Mouse (Mus musculus): ENCODE measurements around the gene Zic5. TPM values are rescaled to one million over a fixed set of nuclear protein-coding genes. Genes with fewer than 3 reads are reported as not detected.

Gene Zic5
- polyA plus RNA-seq, 1 experiment from 2014 or later, result 4.1 TPM

DNA sequence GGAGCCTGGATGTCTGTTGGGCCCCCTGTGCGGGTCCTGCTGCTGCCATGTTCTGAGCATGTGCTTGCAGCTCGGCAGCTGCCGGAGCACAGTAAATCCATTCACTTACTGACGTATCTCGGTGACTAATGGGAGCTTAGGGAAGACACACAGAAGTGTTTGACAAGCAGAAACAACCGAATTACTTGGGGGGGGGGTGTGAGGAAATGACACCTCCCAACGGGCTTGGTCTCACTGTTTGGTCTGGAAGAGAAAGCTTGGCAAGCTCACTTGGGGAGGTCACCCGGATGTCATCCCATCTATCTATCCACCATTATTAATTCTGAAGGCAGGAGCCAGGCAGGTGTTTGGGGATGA lies 38.3 kb downstream of the Zic5 start:
- H3K27ac ChIP-seq (replicated peaks; ENCODE audit: low read depth, low read length), result no peak overlapping the region
- H3K9ac ChIP-seq (replicated peaks; ENCODE audit: low read length), result no peak overlapping the region
- H3K4me1 ChIP-seq (ENCODE audit: control insufficient read depth, insufficient read depth, low read length), result no peaks in the 10 kb centered on the region; the same call in 1 of the 2 replicates
- DNase-seq (ENCODE audit: low spot score) (no peak), ATAC-seq (replicated peaks; ENCODE audit: insufficient number of reproducible peaks, low FRiP score, low TSS enrichment, low read depth) (no peak)
- no peak overlapping the region for H3K4me3 ChIP-seq (ENCODE audit: low read depth, low read length)
- no peaks in the 10 kb centered on the region for H3K27me3 ChIP-seq (ENCODE audit: control insufficient read depth, insufficient read depth, low read length)
- no peaks in the 10 kb centered on the region for H3K9me3 ChIP-seq (replicated peaks; ENCODE audit: control insufficient read depth, low read length)
- no peak overlapping the region for H3K4me2 ChIP-seq (ENCODE audit: low read depth, low read length)
- H3K36me3 ChIP-seq (replicated peaks; ENCODE audit: control insufficient read depth, insufficient read depth, low read depth, low read length), result no peaks in the 10 kb centered on the region
- WGBS, result 36% methylated on average over 8 of the region's 8 CpGs

DNA sequence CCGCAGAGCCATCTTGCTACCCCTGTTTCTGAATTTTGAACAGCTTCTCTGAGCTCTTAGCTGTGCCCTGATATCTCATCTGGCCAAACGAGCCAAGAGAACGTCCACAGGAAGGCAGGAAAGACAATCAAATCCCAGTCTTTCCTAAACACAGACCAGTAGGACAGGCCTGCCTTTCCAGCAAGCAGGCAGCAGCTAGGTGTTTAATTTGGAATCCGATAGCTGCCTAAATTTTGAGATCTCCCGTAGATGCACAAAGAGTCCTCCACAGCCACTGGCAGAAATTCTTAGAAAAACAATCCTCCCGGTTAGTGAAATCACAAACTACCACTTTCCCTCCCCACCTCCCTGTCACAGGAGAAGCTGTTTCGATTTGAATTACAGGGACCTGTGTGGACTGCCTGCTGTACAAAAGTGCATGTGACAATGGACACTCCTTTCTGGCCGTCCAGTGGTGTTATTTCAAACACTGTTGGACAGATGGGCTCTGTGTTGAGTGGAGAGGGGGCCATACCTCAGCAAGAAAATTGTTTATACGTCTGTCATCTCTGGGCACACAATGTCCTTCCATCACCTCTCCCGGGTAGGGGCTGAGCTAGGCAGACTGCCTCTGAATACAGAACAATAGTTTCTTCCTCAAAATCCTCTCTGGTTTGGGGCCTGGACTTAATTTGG lies 38.8 kb downstream of the Zic5 start:
- DNase-seq (ENCODE audit: low spot score) (peak; percentile 50), ATAC-seq (replicated peaks; ENCODE audit: insufficient number of reproducible peaks, low FRiP score, low TSS enrichment, low read depth) (no peak)
- 40% methylated on average over 10 of the region's 10 CpGs for WGBS
- no peak overlapping the region for H3K4me3 ChIP-seq (ENCODE audit: low read depth, low read length)
- no peaks in the 10 kb centered on the region for H3K27me3 ChIP-seq (ENCODE audit: control insufficient read depth, insufficient read depth, low read length)
- H3K9ac ChIP-seq (replicated peaks; ENCODE audit: low read length), result no peak overlapping the region
- no peaks in the 10 kb centered on the region for H3K36me3 ChIP-seq (replicated peaks; ENCODE audit: control insufficient read depth, insufficient read depth, low read depth, low read length)
- no peaks in the 10 kb centered on the region for H3K9me3 ChIP-seq (replicated peaks; ENCODE audit: control insufficient read depth, low read length)
- no peak overlapping the region for H3K4me2 ChIP-seq (ENCODE audit: low read depth, low read length)
- no peak overlapping the region for H3K27ac ChIP-seq (replicated peaks; ENCODE audit: low read depth, low read length)
- H3K4me1 ChIP-seq (ENCODE audit: control insufficient read depth, insufficient read depth, low read length), result no peaks in the 10 kb centered on the region; the same call in 1 of the 2 replicates

DNA sequence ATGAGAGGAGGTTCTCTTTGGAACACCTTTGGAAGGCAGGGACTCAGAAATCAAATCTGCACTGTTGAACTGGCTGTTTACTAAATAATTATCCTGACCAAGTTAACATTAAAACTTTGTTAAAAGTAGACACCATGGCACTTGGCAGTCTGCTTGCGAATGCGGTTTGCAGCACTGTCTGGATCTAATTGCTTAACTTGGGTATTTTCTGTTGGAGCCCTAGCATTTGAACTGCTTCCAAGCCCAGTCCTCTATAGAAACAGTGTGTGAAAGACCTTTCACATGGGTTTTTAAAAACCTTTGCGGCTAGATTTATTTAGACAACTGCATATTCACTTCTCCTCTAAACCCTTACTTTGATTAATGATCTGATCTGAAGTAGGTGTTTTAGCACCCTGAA lies 41.0 kb downstream of the Zic5 start:
- Histone ChIP-seq H3K4me3 (ENCODE audit: low read depth, low read length) (no peak overlapping the region), H3K9ac (replicated peaks; ENCODE audit: low read length) (no peak overlapping the region), H3K27me3 (ENCODE audit: control insufficient read depth, insufficient read depth, low read length) (no peaks in the 10 kb centered on the region), H3K36me3 (replicated peaks; ENCODE audit: control insufficient read depth, insufficient read depth, low read depth, low read length) (no peaks in the 10 kb centered on the region), H3K9me3 (replicated peaks; ENCODE audit: control insufficient read depth, low read length) (no peaks in the 10 kb centered on the region), H3K4me1 (ENCODE audit: control insufficient read depth, insufficient read depth, low read length) (no peaks in the 10 kb centered on the region; the same call in 1 of the 2 replicates), H3K4me2 (ENCODE audit: low read depth, low read length) (no peak overlapping the region), H3K27ac (replicated peaks; ENCODE audit: low read depth, low read length) (no peak overlapping the region)
- WGBS, result 89% methylated on average over 3 of the region's 3 CpGs
- ATAC-seq (replicated peaks; ENCODE audit: insufficient number of reproducible peaks, low FRiP score, low TSS enrichment, low read depth), result no peak
- DNase-seq (ENCODE audit: low spot score), result no peak

DNA sequence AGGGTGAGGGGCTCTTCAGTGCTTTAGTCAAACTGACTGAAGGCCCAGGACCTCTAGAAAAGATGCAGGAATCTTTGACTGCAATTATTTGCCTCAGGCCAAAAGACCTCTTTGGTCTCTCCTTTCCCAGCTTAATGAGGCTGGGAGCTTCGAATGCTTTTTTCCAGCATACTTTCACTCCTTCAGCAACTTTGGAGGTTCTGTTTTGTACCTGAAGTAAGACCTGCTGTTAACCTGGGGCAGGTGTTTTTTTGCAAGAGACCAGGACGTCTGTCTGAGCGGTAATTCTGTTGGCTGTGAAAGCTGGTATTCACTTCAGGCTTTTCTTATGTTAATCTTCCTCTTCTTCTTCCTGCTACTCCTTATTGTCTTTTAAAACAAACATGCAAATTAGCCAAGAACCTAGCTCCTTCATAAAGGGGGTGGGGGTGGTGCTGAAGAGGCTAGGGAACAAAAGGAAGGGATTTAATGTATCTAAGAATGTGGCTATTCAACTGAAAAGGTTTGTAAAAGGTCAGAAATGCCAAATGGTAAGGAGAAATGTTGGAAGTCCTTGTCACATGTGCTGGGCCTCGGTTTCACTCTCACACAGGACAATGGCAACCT lies 49.2 kb downstream of the Zic5 start:
- ATAC-seq (replicated peaks; ENCODE audit: insufficient number of reproducible peaks, low FRiP score, low TSS enrichment, low read depth), result no peak
- no peaks in the 10 kb centered on the region for H3K4me1 ChIP-seq (ENCODE audit: control insufficient read depth, insufficient read depth, low read length)
- no peaks in the 10 kb centered on the region for H3K9me3 ChIP-seq (replicated peaks; ENCODE audit: control insufficient read depth, low read length)
- no peak for DNase-seq (ENCODE audit: low spot score)
- no peak overlapping the region for H3K4me3 ChIP-seq (ENCODE audit: low read depth, low read length)
- no peaks in the 10 kb centered on the region for H3K27me3 ChIP-seq (ENCODE audit: control insufficient read depth, insufficient read depth, low read length)
- no peaks in the 10 kb centered on the region for H3K36me3 ChIP-seq (replicated peaks; ENCODE audit: control insufficient read depth, insufficient read depth, low read depth, low read length)
- 19% methylated on average over 4 of the region's 4 CpGs for WGBS
- H3K9ac ChIP-seq (replicated peaks; ENCODE audit: low read length), result no peak overlapping the region
- H3K27ac ChIP-seq (replicated peaks; ENCODE audit: low read depth, low read length), result no peak overlapping the region
- H3K4me2 ChIP-seq (ENCODE audit: low read depth, low read length), result no peak overlapping the region

DNA sequence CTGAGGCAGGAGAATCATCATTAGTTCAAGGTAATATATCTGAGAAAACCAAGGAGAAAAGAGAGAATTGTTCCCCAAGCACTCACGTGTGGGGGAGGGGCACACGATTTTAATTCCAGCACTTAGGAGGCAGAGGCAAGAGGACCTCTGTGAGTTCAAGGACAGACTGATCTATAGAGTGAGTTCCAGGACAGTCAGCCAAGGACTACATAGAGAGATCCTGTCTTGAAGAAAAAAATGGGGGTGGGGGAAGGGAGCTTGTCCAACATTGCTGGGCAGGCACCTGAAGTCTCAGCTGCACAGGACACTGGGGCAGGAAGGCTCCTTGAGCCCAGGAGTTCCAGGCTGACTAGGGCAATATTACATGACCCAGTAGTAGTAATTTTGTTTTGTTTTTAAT lies 50.7 kb downstream of the Zic5 start:
- ATAC-seq (replicated peaks; ENCODE audit: insufficient number of reproducible peaks, low FRiP score, low TSS enrichment, low read depth), result no peak
- Histone ChIP-seq H3K4me3 (ENCODE audit: low read depth, low read length) (no peak overlapping the region), H3K9ac (replicated peaks; ENCODE audit: low read length) (no peak overlapping the region), H3K27ac (replicated peaks; ENCODE audit: low read depth, low read length) (no peak overlapping the region), H3K27me3 (ENCODE audit: control insufficient read depth, insufficient read depth, low read length) (no peaks in the 10 kb centered on the region), H3K36me3 (replicated peaks; ENCODE audit: control insufficient read depth, insufficient read depth, low read depth, low read length) (no peaks in the 10 kb centered on the region), H3K4me1 (ENCODE audit: control insufficient read depth, insufficient read depth, low read length) (no peaks in the 10 kb centered on the region), H3K4me2 (ENCODE audit: low read depth, low read length) (no peak overlapping the region), H3K9me3 (replicated peaks; ENCODE audit: control insufficient read depth, low read length) (no peaks in the 10 kb centered on the region)
- DNase-seq (ENCODE audit: low spot score), result no peak
- WGBS, result 84% methylated on average over 2 of the region's 2 CpGs

DNA sequence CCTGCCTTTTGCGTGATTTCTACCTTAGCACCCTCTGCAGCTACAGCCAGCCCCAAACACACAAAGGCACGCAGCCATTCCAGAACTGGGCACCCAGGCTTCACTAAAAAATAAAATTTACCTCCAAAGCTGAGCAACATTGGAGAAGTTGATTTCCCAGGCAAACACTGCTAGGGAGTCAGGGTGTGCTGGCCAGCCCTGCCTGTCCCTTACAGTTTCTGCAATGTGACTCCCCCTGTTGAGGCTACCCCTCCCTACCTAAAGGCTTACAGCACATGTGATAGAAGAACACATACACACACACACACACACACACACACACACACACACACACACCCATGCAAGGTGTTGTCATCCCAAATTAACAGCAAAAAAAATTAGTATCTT lies 51.9 kb downstream of the Zic5 start:
- ATAC-seq (replicated peaks; ENCODE audit: insufficient number of reproducible peaks, low FRiP score, low TSS enrichment, low read depth) (no peak), DNase-seq (ENCODE audit: low spot score) (no peak)
- no peak overlapping the region for H3K9ac ChIP-seq (replicated peaks; ENCODE audit: low read length)
- no peak overlapping the region for H3K4me2 ChIP-seq (ENCODE audit: low read depth, low read length)
- 52% methylated on average over 2 of the region's 2 CpGs for WGBS
- H3K27ac ChIP-seq (replicated peaks; ENCODE audit: low read depth, low read length), result peak overlapping the region; percentile 47; the same call in 1 of the 2 replicates
- no peaks in the 10 kb centered on the region for H3K4me1 ChIP-seq (ENCODE audit: control insufficient read depth, insufficient read depth, low read length)
- H3K9me3 ChIP-seq (replicated peaks; ENCODE audit: control insufficient read depth, low read length), result no peaks in the 10 kb centered on the region
- no peaks in the 10 kb centered on the region for H3K27me3 ChIP-seq (ENCODE audit: control insufficient read depth, insufficient read depth, low read length)
- H3K36me3 ChIP-seq (replicated peaks; ENCODE audit: control insufficient read depth, insufficient read depth, low read depth, low read length), result no peaks in the 10 kb centered on the region
- no peak overlapping the region for H3K4me3 ChIP-seq (ENCODE audit: low read depth, low read length)

DNA sequence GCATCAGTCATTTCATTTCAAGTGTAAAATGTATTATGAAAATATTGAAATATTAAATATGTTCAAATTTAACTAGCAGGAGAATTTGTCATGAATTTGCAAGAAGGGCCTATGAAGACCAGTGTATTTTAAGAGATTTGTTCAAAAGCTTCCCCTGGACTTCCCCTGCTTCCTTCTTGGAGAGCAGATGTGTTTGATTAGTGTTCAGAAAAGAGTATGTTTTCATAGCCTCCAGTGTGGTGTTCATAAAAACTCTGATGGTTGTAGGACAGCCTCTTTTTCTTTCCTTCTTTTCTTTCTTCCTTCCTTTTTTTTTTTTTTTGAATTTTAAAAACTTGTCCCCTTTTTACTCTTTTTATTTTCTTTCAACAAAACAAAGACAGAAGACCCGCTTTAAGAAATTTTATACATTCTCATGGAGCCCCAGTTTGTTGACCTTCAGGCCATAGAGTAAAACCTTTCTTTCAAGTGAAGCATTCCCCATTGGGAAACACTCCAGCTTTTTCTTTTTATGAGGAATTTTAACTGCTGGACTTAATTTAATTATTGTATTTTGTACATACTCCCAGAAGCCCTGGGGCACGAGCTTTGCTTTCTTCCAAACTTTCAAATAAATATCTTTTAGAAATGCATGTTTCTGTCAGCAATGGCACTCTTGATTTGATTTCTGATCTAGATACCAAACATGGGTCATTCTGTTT lies 52.5 kb downstream of the Zic5 start:
- ATAC-seq (replicated peaks; ENCODE audit: insufficient number of reproducible peaks, low FRiP score, low TSS enrichment, low read depth), result no peak
- H3K27me3 ChIP-seq (ENCODE audit: control insufficient read depth, insufficient read depth, low read length), result peaks cover 1% of the 10 kb centered on the region; the same call in 1 of the 2 replicates

More for the DNA sequence above, 52.5 kb downstream of the Zic5 start:
- WGBS, result 26% methylated on average over 2 of the region's 2 CpGs
- Histone ChIP-seq H3K4me2 (ENCODE audit: low read depth, low read length) (no peak overlapping the region), H3K4me1 (ENCODE audit: control insufficient read depth, insufficient read depth, low read length) (no peaks in the 10 kb centered on the region), H3K27ac (replicated peaks; ENCODE audit: low read depth, low read length) (0 out of 2 replicates have a peak overlapping the region, but pooled peaks have one; percentile 47), H3K4me3 (ENCODE audit: low read depth, low read length) (no peak overlapping the region), H3K9me3 (replicated peaks; ENCODE audit: control insufficient read depth, low read length) (no peaks in the 10 kb centered on the region), H3K36me3 (replicated peaks; ENCODE audit: control insufficient read depth, insufficient read depth, low read depth, low read length) (no peaks in the 10 kb centered on the region), H3K9ac (replicated peaks; ENCODE audit: low read length) (no peak overlapping the region)
- DNase-seq (ENCODE audit: low spot score), result peak; percentile 67
